Mouse (Mus musculus) midbrain, postnatal 0 days (tissue): Measurements from ENCODE around the gene Cdhr4. TPM values are rescaled to one million over a fixed set of nuclear protein-coding genes. Genes with fewer than 3 reads are reported as not detected.
A peak's percentile ranks its signal among the peaks of the same experiment; 100 is the strongest.

Source experiments
- ATAC-seq: fragments of 200-750 bp; cut with Nextera tagmentation; 2 replicates; pipeline ENCODE4 v1.8.0; 2017; ENCODE audit warnings: moderate number of reproducible peaks, mild to moderate bottlenecking, moderate TSS enrichment, moderate library complexity; ENCODE audit not compliant: low FRiP score
- DNase-seq: peaks from one replicate; pipeline ENCODE4 v3.0.0-alpha.2; 2015; ENCODE audit warnings: low spot score
- H3K27ac ChIP-seq: fragments of 300-500 bp; sonication (generic); 2 replicates; pipeline ENCODE4 v1.5.1; 2014; ENCODE audit warnings: low read depth, mild to moderate bottlenecking, low read length, mixed read lengths
- H3K27me3 ChIP-seq: fragments of 300-500 bp; sonication (generic); 2 replicates; pipeline ENCODE4 v1.6.1; 2014; ENCODE audit warnings: low read length, control low read depth, mixed read lengths; ENCODE audit not compliant: insufficient read depth
- H3K36me3 ChIP-seq: fragments of 300-500 bp; sonication (generic); 2 replicates; pipeline ENCODE4 v1.6.1; 2014; ENCODE audit warnings: low read length, control low read depth, mixed read lengths; ENCODE audit not compliant: insufficient read depth
- H3K4me1 ChIP-seq: fragments of 300-500 bp; sonication (generic); 2 replicates; pipeline ENCODE4 v1.6.1; 2014; ENCODE audit warnings: mild to moderate bottlenecking, control low read depth, antibody characterized with exemption, low read length, mixed read lengths; ENCODE audit not compliant: insufficient read depth
- H3K4me2 ChIP-seq: fragments of 300-500 bp; sonication (generic); 2 replicates; pipeline ENCODE4 v1.6.1; 2014; ENCODE audit warnings: low read depth, mild to moderate bottlenecking, low read length, mixed read lengths; ENCODE audit not compliant: poor library complexity, severe bottlenecking
- H3K4me3 ChIP-seq: fragments of 300-500 bp; sonication (generic); 2 replicates; pipeline ENCODE4 v1.5.1; 2014; ENCODE audit warnings: low read depth, mild to moderate bottlenecking, low read length, moderate library complexity
- H3K9ac ChIP-seq: fragments of 300-500 bp; sonication (generic); replicated peaks from 2 replicates; pipeline ENCODE4 v1.6.1; 2014; ENCODE audit warnings: mild to moderate bottlenecking, low read length, moderate library complexity, mixed read lengths; ENCODE audit not compliant: poor library complexity, severe bottlenecking
- H3K9me3 ChIP-seq: fragments of 300-500 bp; sonication (generic); 2 replicates; pipeline ENCODE4 v1.6.1; 2016; ENCODE audit warnings: low read length, control low read depth
- CTCF ChIP-seq: IDR thresholded peaks from 2 replicates; pipeline ENCODE4 v1.5.1; 2016; ENCODE audit warnings: antibody characterized with exemption, mild to moderate bottlenecking
- WGBS: fragments of 180-500 bp; shearing (Covaris S2); extraction: QIAGEN DNeasy Blood & Tissue Kit; methylation state at CpG from one replicate; pipeline ENCODE4 v1.1.7; 2014; 5-methylcytosine and 5-hydroxymethylcytosine counted together
- polyA plus RNA-seq: library from polyadenylated mRNA; unstranded; fragments of >200 nt; fragmentation: Nextera tagmentation; extraction: Ambion mirVana; gene quantifications from 2 replicates; pipeline ENCODE4 v1.2.1, GENCODE M21; 2015
- total RNA-seq: library from RNA; depleted of rRNA; stranded (reverse); fragments of >200 nt; gene quantifications from 2 replicates; pipeline ENCODE4 v1.2.3, GENCODE M21; 2014

The Cdhr4 gene
- total and polyA plus RNA-seq, 2 experiments from 2014 or later = 1.1 to 5.6 TPM

GRCm38 (mm10) chr9:107985131-107986119, 6.9 kb upstream of the Cdhr4 start, which contains the start of gene Inka1:
TSS of gene Inka1 (minus strand) at chr9:107985879.
- Histone ChIP-seq H3K4me3 (peak within 1 kb of the TSS; percentile 67), H3K27ac (peak within 1 kb of the TSS; percentile 52), H3K4me1 (peaks cover 6% of the 10 kb centered on the region), H3K27me3 (0 out of 2 replicates have a peak, but pooled peaks cover 4% of the 10 kb centered on the region), H3K9ac (peak within 1 kb of the TSS; percentile 46), H3K4me2 (peak within 1 kb of the TSS; percentile 69), H3K9me3 (no peaks in the 10 kb centered on the region), H3K36me3 (0 out of 2 replicates have a peak, but pooled peaks cover 3% of the 10 kb centered on the region)
- peak; percentile 45 for TF ChIP-seq CTCF
- under 1% methylated on average over 49 of the region's 58 CpGs for WGBS
- ATAC-seq (peak; percentile 75), DNase-seq (peak; percentile 58)

- H3K9me3 ChIP-seq = no peaks in the 10 kb centered on the region
- TF ChIP-seq CTCF = peak; percentile 92
- H3K27me3 ChIP-seq = 0 out of 2 replicates have a peak, but pooled peaks cover 4% of the 10 kb centered on the region
- ATAC-seq (peak; percentile 47; the same call in 1 of the 2 replicates), DNase-seq (peak; percentile 81)
- H3K36me3 ChIP-seq = 0 out of 2 replicates have a peak, but pooled peaks cover 3% of the 10 kb centered on the region
- no peak overlapping the region for H3K9ac ChIP-seq
- H3K4me3 ChIP-seq = peak overlapping the region; percentile 67
- H3K27ac ChIP-seq = no peak overlapping the region; the same call in 1 of the 2 replicates
- peak overlapping the region; percentile 69 for H3K4me2 ChIP-seq
- H3K4me1 ChIP-seq = peaks cover 6% of the 10 kb centered on the region
- 7% methylated on average over 18 of the region's 18 CpGs for WGBS
Observed at GRCm38 (mm10) chr9:107986376-107986775, 5.9 kb upstream of the Cdhr4 start.

- H3K9ac ChIP-seq = no peak overlapping the region
- TF ChIP-seq CTCF = no peak
- no peaks in the 10 kb centered on the region for H3K36me3 ChIP-seq
- WGBS = 78% methylated on average over 3 of the region's 3 CpGs
- DNase-seq (no peak), ATAC-seq (no peak)
- H3K4me2 ChIP-seq = no peak overlapping the region
- peaks cover 6% of the 10 kb centered on the region for H3K4me1 ChIP-seq
- H3K27ac ChIP-seq = no peak overlapping the region
- H3K27me3 ChIP-seq = 0 out of 2 replicates have a peak, but pooled peaks cover 4% of the 10 kb centered on the region
- no peaks in the 10 kb centered on the region for H3K9me3 ChIP-seq
- no peak overlapping the region for H3K4me3 ChIP-seq
Observed at GRCm38 (mm10) chr9:107987950-107988349, 4.3 kb upstream of the Cdhr4 start.

GRCm38 (mm10) chr9:107993013-107993412, 716 bp downstream of the Cdhr4 start:
- Histone ChIP-seq H3K4me3 (no peak overlapping the region), H3K9ac (no peak overlapping the region), H3K4me2 (no peak overlapping the region), H3K4me1 (no peaks in the 10 kb centered on the region), H3K27me3 (no peaks in the 10 kb centered on the region), H3K27ac (no peak overlapping the region), H3K36me3 (no peaks in the 10 kb centered on the region), H3K9me3 (no peaks in the 10 kb centered on the region)
- DNase-seq (no peak), ATAC-seq (no peak)
- WGBS = 84% methylated on average over 11 of the region's 11 CpGs
- TF ChIP-seq CTCF = no peak

DNA sequence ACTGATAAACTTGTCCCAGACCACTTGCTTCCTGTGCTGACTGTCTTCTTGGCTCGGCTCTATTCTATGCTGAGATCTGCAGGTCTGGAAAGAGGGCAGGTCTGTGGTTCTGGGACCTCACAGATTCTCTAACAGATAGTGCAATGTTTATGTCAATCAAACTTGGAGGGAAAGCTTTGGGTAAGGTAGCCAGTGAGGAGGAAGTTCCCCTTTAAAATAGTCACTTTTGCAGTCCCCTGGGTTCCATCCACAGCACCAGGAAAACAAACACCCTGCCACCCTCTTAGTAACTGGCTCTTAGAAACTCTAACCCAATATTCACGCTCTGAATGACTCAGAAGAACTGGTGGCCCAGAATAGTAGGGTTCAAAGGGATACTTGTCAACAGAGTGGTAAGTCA, 2.2 kb downstream of the Cdhr4 start:
- Histone ChIP-seq H3K36me3 (no peaks in the 10 kb centered on the region), H3K4me1 (no peaks in the 10 kb centered on the region)

DNA sequence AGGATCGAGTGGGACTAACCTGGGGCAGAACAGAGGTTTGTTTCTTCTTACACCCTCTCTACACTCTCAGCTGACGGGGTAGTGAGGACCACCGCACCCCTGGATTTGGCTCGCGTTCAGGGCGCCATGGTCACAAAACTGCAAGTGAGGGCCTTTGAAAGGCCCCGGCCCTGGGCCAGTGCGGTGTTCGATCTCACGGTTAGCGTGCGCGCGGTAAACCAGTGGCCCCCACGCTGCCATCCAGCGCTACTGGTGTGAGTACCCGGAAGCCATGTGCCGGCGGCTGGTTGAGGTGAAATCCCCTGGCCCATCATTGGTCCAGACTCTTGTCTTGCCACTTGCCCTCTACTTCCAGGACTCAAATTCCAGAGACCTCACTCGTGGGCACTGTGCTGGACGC, 3.2 kb downstream of the Cdhr4 start:
- TF ChIP-seq CTCF = no peak
- H3K4me1 ChIP-seq = no peaks in the 10 kb centered on the region
- H3K36me3 ChIP-seq = no peaks in the 10 kb centered on the region
- H3K9me3 ChIP-seq = no peaks in the 10 kb centered on the region
- no peak overlapping the region for H3K4me3 ChIP-seq
- H3K27me3 ChIP-seq = no peaks in the 10 kb centered on the region
- no peak overlapping the region for H3K27ac ChIP-seq
- ATAC-seq (no peak), DNase-seq (no peak)
- no peak overlapping the region for H3K4me2 ChIP-seq
- no peak overlapping the region for H3K9ac ChIP-seq
- WGBS = 97% methylated on average over 21 of the region's 21 CpGs

More for the DNA sequence above, 2.2 kb downstream of the Cdhr4 start:
- no peak for ATAC-seq
- Histone ChIP-seq H3K9me3 (no peaks in the 10 kb centered on the region), H3K27ac (no peak overlapping the region), H3K9ac (no peak overlapping the region), H3K27me3 (no peaks in the 10 kb centered on the region), H3K4me2 (no peak overlapping the region), H3K4me3 (no peak overlapping the region)
- no peak for DNase-seq
- 69% methylated on average over 2 of the region's 2 CpGs for WGBS
- TF ChIP-seq CTCF = no peak
